Mouse (Mus musculus) cortical plate, adult 2 months (tissue): ENCODE data around the gene Barx2.

Experiments used
- CTCF ChIP-seq: fragments of 200-500 bp; IDR thresholded peaks from 2 replicates; pipeline ENCODE4 v1.5.1; 2011; ENCODE audit warnings: mild to moderate bottlenecking, control low read depth, low read length; ENCODE audit not compliant: insufficient read depth; ENCODE audit errors: extremely low read depth
- POLR2A ChIP-seq: fragments of 200-500 bp; IDR thresholded peaks from 2 replicates; pipeline ENCODE4 v1.6.1; 2011; ENCODE audit warnings: mild to moderate bottlenecking, low read length, control low read depth; ENCODE audit not compliant: insufficient read depth; ENCODE audit errors: extremely low read depth

DNA sequence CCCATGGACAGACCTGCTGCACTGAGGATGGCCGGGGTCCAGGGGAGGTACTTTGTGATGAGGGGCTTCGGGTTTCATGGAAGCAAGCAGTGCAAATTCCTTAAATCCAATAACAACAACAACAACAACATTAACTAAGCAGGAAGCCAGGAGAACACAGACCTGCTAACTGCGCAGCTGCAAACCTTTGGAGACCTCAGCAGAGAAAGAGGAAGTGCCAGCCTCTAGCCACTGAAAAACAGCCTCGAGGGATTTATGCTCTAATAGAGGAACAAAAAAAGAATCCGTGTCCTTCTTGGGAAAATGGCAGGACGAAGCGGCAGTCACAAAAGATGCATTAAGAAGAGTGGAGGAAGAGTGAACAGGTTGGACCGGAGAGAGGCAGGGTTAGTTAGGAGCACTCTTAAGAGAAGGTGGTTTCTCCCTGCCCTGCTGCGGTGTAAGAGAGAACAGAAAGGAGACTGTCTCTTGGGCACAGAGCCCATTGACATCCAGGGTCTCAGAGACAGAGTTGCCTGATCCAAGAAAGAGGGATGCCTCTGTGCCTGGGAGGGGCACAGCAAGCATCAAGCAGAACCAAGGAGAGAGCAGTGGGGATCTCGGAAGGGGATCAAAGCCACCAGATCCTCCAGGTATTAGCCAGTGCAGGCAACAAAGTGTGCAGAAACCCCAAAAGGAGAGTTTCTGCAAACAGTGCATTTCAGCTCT is 72.0 kb downstream of the Barx2 start:
- no peak for TF ChIP-seq CTCF
- TF ChIP-seq POLR2A = no peak
